Mouse (Mus musculus) heart, postnatal 14 days (tissue): Measurements from ENCODE around the gene Prpf8. TPM values are rescaled to one million over a fixed set of nuclear protein-coding genes. Genes with fewer than 3 reads are reported as not detected.
A peak's percentile ranks its signal among the peaks of the same experiment; 100 is the strongest.

Source experiments
- DNase-seq, 2 experiments: peaks; one replicate each; pipeline ENCODE4 v3.0.0; 2021 to 2022
- intact Hi-C: fragments of 180-260 bp; cut with DNase I; formaldehyde crosslinking; loops from one replicate; pipeline ENCODE4 v1.15.1; 2025
- total RNA-seq, 2 experiments: library from RNA; stranded (reverse); gene quantifications; 2 replicates each; pipeline ENCODE4 v1.2.3; 2021

Prpf8 gene
- total RNA-seq, 2 experiments from 2014 or later, result 84.8 to 93.3 TPM

DNA sequence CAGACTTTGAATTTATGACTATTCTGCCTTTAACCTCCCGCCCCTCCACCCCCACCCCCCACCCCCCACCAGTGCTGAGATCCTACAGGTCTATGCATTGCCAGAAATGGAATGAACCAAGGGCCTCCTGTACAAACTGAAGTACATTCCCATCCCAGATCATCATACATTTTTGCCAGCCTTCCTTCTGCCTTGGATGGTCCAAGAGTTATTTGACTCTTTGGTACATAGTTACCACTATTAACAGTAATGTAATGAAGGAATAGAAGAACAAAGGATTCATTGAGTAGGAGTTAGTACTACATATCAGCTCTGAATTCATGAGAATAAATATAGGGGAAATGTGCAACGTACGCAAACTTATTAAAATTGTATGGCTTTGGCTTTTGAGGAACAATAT lies 424 bp upstream of the Prpf8 start:
- no peak for DNase-seq
- intact Hi-C loops, result loop anchor here (2.0 to 10.0 kb wide), 3 partner anchors 17 to 301 kb away; partner anchors contain the start of gene Wdr81

DNA sequence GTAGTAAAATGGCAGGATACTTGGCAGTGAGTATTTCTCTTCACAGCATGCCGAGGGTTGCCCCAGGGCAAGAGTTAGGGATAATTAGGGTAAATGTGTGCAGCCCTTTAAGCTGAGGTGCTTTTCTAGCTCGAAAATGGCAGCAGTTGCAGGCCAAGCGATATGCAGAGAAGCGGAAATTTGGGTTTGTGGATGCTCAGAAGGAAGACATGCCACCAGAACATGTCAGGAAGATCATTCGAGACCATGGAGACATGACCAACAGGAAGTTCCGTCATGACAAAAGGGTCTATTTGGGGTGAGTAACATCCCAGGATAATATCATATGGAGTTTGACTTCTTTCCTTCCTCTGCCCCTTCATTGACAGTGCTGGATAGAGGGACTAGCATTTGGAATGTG lies 880 bp downstream of the Prpf8 start:
- intact Hi-C loops, result loop anchor here (2.0 to 10.0 kb wide), 3 partner anchors 19 to 303 kb away; partner anchors contain the start of gene Wdr81
- DNase-seq, result no peak

DNA sequence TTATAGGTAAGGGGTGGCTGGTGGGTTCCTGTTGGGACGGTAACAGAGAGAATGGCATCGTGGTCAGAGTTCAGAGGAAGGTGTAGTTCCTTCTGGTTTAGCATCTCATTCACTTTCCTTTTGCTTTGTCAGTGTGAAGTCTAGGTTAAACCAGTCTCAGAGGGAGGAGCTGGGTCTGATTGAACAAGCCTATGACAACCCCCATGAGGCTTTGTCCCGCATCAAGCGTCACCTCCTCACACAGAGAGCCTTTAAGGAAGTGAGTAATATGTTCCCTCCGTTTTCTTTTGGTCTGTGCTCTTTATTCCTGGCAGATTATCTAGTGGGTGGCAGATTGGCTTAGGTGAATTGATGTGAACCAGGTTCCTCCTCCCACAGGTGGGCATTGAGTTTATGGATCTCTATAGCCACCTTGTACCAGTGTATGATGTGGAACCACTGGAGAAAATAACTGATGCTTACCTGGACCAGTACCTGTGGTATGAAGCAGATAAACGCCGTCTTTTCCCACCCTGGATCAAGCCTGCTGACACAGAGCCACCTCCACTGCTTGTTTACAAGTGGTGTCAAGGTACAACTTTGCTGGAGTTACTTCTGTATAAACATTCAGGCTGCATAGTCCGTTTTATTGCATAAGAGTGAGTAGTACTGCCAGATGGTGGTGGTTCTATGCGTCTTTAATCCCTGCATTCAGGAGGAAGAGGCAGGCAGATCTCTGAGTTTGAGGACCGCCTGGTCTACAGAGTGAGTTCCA lies 7.9 kb downstream of the Prpf8 start:
- DNase-seq, result no peak
- intact Hi-C loops, result no loop called here

DNA sequence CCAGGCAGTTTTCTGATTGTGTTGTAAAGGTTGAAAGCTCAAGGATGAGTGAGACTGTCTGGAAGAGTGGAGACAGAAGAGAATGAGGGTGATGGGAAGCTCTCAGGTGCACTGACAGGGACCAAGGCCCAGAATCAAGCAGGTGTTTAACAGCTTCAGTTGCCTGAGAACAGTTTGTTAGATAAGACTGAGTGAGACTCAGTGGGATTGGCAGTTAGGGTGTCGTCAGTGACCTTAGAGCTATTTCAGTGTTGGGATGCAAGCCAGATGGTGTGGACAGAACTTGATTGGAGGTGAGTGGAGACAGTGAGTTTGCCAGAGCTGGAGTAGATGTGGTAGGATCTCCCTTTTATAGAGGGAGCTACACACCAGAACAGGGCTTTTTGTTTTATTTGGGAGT lies 11.5 kb downstream of the Prpf8 start:
- DNase-seq, result peak in 1 of 2 experiments; percentile 49
- intact Hi-C loops, result no loop called here

DNA sequence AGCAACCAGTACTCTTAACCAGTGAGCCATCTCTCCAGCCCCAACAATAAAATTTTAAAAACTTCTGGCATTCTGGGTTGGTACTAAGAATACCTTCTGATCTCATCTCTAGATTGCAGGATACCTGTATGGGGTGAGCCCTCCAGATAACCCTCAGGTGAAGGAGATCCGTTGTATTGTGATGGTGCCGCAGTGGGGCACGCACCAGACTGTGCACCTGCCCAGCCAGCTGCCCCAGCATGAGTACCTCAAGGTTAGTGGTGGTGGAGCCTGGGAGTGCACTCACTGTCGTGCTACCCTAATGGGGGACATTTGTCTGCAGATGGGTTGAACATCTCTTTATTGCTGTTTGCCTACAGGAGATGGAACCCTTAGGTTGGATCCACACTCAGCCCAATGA lies 21.5 kb downstream of the Prpf8 start:
- intact Hi-C loops, result loop anchor here (2.0 kb wide), 1 partner anchor 39 kb away; no protein-coding TSS in a partner anchor
- DNase-seq, result no peak

DNA sequence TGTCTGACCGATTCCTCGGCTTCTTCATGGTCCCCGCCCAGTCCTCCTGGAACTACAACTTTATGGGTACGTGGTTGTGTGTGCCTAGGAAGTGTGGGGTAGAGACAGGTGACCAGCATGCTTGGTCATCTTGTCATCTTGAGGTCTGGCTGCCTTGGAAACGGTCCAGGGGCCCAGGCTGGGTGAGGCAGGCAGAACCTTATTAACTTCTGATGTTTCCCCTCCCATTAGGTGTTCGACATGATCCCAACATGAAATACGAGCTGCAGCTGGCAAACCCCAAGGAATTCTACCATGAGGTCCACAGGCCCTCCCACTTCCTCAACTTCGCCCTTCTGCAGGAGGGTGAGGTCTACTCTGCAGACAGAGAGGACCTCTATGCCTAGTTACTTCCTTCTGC lies 22.3 kb downstream of the Prpf8 start:
- intact Hi-C loops, result loop anchor here (2.0 kb wide), 1 partner anchor 40 kb away; no protein-coding TSS in a partner anchor
- DNase-seq, result peak in 1 of 2 experiments; percentile 18

DNA sequence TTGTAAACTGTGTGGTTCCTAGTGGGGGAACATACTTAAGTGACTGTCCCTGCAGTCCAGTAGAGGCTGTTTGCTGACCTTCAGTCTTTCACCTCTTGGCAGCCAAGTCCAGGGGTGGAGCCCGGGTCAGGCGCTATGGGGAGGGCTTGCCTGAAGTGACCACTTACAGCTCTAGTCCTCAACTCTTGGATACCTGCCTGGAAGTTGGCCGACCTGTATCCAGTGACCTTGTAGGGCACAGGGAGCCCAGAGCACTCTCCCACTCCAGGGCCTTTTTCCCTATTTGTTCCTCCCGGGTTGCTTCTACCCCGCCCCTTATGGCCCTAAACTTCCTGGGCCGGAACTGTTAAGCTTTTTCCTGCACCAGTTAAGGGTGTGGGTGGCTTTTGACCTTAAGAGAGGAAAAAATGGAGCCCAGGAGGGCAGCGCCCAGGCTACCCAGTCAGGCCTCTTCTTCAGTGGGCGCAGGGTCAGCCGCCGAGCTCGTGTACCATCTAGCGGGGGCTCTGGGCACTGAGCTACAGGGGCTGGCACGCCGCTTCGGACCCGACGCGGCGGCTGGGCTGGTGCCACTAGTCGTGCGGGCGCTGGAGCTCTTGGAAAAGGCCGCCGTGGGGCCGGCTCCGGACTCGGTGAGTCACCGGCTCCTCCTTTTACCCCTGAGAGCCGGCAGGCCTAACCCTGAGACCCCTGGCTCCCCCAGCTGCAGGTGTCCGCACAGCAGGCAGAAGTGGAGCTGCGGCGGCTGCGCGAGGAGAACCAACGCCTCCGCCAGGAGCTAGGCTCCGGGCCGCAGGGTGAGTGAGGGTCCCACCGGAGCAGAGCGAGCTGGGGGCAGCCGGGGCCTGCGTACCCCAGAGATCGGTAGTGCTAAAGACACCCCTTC lies 23.4 kb downstream of the Prpf8 start, which contains the start of gene Rilp:
Gene Rilp, plus strand, starts transcription at position 354 of the 886 bp plus-strand sequence.
- peak; percentile 74 to 84 for DNase-seq
- intact Hi-C loops, result loop anchor here (2.0 kb wide), 2 partner anchors 41 to 109 kb away; no protein-coding TSS in a partner anchor

DNA sequence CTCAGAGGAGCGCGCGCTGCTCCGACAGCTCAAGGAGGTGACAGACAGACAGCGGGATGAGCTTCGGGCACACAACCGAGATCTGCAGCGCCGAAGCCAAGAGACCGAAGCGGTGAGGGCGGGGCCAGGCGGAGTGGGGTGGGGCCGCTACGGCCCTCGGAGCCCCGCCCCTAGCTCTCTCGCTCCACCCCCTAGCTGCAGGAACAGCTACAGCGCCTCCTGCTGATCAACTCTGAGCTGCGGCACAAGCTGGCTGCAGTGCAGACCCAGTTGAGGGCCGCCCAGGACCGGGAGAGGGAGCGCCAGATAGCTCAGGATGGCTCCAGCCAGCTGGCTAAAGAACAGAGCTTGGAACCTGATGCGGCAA lies 24.0 kb downstream of the Prpf8 start:
- intact Hi-C loops, result loop anchor here (2.0 kb wide), 1 partner anchor 110 kb away; no protein-coding TSS in a partner anchor
- DNase-seq, result peak; percentile 96 to 98

DNA sequence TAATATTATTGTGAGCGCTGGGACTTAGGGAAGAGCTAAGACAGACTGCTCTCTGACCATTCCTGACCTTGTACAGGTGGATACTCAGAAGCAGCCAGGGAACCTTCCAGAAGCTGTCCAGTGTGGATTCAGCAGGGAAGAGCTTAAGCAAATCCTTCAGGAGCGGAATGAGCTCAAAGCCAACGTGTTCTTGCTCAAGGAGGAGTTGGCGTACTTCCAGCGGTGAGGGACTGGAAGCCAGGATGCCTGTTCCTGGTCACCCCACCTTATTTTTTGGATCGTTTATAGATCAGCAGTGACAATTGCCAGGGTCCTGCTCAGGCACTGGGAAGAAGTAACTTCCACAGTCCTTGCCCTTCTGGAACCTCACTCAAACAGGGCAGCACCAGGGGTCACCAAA lies 24.6 kb downstream of the Prpf8 start:
- peak; percentile 68 to 69 for DNase-seq
- intact Hi-C loops, result loop anchor here (2.0 kb wide), 1 partner anchor 110 kb away; no protein-coding TSS in a partner anchor

DNA sequence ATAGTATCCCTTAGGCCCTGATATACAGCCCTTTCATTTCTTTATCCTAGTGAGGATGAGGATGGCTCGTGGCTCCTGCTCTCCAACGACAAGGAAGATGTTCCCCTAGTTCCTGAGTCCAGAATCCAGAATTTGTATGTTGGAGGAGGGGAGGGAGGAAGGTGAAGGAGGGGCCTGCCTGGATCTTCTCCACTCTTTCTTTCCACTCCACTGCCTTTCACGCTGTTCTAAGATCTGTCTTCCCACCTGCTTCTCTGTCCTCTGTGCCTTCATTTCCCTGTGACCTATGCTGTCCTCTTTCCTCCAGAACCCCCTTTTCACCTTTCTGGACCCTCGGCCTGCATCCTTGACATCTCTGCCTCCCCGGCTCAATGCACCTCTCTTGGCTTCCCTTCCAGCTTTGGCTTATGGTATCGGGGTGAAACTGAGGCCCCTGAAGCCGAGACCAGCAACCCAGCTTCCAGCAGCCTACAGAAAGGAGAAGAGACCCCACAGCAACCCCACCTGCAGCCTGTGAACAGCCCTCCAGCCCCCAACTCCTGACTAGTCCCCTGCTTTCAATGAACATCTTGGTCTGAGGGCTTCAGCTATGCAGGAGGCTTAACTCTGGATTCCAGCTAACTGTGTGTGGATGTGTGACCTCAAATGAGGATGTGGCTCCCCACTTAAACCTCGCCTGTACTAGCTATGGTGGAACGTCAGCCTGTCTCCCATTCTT lies 25.8 kb downstream of the Prpf8 start:
- intact Hi-C loops, result no loop called here
- DNase-seq, result no peak

DNA sequence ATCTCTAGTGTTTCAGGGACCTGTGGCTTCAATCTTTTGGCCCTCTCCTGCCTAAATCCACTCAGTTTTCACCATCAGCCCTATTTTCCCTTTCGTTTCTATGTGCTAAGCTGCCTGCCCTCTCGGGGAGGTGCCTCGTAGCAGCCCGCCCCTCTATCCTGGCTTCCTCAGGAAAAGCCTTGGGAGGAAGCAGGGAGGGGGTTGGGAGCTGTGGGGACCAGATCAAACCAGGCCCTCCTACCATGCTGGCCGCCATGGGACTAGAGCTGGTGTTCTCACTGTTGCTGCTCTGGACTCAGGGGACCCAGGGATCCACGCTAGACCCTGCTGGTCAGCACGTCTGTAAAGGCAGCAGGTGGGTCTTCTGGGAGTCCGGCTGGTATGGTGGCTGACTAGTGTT lies 26.7 kb downstream of the Prpf8 start, which contains the start of gene Scarf1:
Gene Scarf1, plus strand, starts transcription at position 205 of the 400 bp plus-strand sequence.
- intact Hi-C loops, result no loop called here
- peak; percentile 68 to 71 for DNase-seq

DNA sequence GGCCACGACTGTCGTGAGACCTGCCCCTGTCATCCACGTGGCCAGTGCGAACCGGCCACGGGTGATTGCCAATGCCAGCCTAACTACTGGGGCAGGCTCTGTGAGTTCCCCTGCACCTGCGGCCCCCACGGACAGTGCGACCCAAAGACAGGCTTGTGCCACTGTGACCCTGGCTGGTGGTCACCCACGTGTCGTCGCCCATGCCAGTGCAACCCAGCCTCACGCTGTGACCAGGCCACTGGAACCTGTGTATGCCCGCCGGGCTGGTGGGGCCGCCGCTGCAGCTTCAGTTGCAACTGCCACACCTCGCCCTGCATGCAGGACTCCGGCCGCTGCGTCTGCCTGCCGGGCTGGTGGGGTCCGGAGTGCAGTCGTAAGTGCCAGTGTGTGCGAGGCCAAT lies 28.6 kb downstream of the Prpf8 start:
- DNase-seq, result no peak
- intact Hi-C loops, result loop anchor here (2.0 kb wide), 1 partner anchor 14 kb away; no protein-coding TSS in a partner anchor

DNA sequence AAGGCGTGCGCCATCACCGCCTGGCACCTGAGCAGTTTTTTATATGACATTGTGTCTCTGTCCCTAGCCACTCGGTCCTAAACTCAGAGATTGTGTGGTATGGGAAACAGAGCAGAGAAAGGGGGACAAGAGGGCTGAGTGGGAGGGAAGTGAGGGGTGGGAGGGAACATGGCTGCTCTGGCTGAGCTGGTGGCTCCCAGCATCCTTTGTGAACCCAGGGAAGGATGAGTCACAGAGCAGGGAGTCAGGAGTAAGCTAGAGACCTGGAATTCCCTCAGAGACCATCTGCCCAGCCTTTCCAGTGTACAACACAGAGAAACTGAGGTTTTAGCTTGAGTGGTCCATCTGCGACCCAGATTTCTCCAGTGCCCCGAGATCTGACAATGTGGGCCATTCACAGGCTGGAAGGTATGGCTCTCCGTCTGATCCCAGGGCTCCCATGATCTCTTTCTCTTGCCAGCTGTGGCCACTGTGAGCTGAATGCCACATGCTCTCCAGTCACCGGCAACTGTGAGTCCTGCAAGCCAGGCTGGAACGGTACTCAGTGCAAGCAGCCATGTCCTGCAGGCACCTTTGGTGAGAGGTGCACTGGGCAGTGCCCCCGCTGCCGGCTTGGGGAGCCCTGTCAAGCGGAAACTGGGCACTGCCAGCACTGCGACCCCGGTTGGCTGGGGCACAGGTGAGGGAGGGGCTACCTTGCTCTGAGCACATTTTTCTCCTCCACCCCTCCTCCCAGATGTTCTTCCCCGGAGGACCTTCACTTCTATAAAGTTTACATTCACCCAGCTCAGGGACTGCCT lies 33.4 kb downstream of the Prpf8 start:
- no peak for DNase-seq
- intact Hi-C loops, result no loop called here

DNA sequence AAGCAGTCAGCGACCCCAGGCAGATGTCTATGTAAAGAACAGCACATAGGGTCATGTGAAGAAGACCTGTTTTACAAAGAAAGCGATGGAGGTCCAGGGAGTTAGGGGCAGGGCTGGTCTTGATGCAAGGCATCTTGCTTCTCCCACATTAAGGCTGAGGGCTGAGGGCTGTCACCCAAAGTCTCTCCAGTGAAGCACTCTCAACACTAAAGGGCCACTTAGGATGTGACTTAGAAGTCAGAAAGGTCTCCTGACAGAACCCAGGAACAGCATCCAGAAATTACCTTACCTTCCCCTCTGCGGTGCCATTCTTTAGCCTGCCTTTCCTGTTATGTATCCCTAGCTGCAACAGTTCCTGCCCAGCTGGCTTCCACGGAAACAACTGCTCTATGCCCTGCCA lies 35.0 kb downstream of the Prpf8 start:
- DNase-seq, result no peak
- intact Hi-C loops, result no loop called here

DNA sequence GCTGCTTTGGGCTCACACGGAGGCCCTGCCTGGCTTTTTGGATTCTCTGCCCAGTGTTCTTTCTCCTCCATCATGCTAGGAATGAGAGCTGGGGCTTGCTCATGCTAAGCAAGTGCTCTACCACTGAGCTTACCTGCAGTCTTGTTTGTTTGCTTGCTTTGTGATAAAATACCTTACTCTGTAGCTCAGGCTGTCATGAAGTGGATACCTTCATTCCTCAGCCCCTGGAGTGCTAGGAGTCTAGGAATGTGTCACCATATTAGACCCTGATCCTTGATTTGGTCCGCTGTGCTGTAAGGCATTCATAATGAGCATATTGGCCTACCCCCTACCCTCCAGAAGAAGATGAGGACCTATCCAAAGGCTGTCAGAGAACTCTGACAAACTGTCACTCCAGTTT lies 36.2 kb downstream of the Prpf8 start:
- no peak for DNase-seq
- intact Hi-C loops, result no loop called here

DNA sequence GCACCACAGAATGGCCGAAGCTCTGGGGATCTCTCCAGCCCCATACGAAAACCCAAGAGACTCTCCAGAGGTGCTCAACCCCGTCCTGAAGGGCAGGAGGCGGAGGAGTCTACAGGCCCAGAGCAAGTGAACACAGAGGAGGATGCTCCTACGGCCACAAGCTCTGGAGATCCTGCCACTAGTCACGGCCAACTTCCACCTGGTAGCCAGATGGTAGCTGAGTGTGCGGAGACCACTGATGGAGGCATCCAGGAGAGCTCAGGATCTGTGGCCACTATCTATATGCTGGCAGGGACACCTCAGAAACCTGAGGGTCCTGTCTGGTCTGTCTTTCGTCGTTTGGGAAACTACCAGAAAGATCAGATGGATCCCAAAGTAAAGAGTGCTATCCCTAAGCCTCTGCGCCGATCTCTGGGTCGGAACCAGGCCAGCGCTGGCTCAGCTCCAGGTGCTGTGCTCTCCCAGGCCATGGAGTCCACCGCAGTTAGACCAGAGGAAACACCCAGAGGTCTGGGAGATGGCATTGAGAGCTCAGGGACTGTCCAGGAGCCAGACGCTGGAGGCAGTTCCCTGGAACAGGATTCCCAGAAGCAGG lies 39.0 kb downstream of the Prpf8 start:
- intact Hi-C loops, result no loop called here
- no peak for DNase-seq

DNA sequence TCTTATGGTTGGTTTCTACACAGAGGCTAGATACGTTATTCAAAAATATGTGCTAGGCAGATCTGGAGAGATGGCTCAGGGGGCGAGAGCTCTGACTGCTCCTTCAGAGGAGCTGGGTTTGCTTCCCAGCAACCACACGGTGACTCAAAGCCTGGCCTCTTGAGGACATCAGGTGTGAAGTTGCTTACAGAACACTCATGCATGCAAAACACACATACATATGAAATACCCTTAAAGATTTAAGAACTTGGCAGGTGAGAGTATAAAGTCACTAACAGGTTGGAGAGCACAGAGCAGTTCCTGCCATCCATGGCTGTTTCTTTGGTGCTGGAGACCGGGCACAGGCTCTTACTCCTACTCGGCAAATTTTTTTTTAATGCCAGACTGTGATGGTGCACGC lies 40.3 kb downstream of the Prpf8 start:
- no peak for DNase-seq
- intact Hi-C loops, result no loop called here

DNA sequence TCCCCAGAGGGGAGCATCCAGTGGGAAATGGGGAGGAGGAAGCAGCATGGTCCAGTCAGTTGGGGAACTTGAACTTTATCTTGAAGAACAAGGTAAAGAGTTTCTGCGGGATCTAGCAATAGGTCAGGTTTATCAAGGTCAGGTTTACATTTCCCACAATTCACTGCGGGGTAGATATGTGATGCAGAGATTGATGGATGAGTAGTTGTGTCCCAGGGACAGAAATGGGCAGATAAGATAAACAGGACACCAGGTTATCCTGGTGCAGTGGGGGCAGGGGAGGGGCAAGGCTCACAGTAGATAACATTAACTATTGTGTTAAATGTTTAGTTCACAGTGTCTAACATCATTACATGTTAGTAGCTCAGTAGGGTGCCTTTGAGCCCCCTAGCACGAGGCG lies 43.2 kb downstream of the Prpf8 start:
- DNase-seq, result no peak
- intact Hi-C loops, result loop anchor here (1.0 to 5.0 kb wide), 3 partner anchors 15 to 213 kb away; no protein-coding TSS in a partner anchor

DNA sequence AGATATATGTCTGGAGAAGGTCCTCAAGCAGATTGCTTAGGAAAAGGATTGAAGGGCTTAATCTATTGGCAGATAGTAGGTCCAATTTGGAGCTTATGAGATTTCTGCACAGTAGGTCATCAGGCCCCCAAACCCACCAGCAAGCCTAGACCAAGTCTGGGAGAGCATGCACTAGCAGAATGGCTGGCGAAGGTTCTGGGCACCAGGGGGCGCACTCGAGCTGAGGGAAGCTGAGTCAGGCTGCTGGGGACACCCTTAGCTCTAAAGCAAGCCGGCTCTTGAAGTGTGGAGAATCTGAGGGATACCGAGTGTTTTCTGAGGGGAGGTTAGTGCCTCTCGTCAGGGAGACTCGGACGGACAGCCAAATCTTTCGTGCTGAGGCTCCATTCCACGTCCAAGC lies 43.7 kb downstream of the Prpf8 start:
- intact Hi-C loops, result loop anchor here (1.0 to 5.0 kb wide), 2 partner anchors 43 to 212 kb away; no protein-coding TSS in a partner anchor
- peak; percentile 97 to 100 for DNase-seq
